Mouse (Mus musculus): ENCODE measurements around the gene Lman2. TPM values are rescaled to one million over a fixed set of nuclear protein-coding genes. Genes with fewer than 3 reads are reported as not detected.

Lman2 gene
- polyA plus RNA-seq, 1 experiment, result 81.4 TPM

GRCm38 (mm10) chr13:55319931-55320533, 42.6 kb downstream of the Lman2 start, which contains the start of gene Prelid1:
Gene Prelid1 (plus strand): TSS chr13:55320500.
- peaks cover 40% of the 10 kb centered on the region for H3K36me3 ChIP-seq (ENCODE audit: control insufficient read depth, insufficient read depth)
- TF ChIP-seq MYOD1 (IDR thresholded peaks at IDR 0.05; ENCODE audit: control insufficient read depth, insufficient read length, low read depth) (peak; percentile 41), MAX (IDR thresholded peaks at IDR 0.05) (no peak)

GRCm38 (mm10) chr13:55318351-55318750, 44.2 kb downstream of the Lman2 start:
- peaks cover 39% of the 10 kb centered on the region for H3K79me2 ChIP-seq (ENCODE audit: control insufficient read depth, insufficient read depth)
- H3ac ChIP-seq (ENCODE audit: control insufficient read depth, insufficient read length, low read depth), result no peak overlapping the region
- no peaks in the 10 kb centered on the region for H3K27me3 ChIP-seq (ENCODE audit: control insufficient read depth, insufficient read depth, insufficient read length)
- TF ChIP-seq MYOG (IDR thresholded peaks at IDR 0.05; ENCODE audit: control insufficient read depth, extremely low read depth, insufficient read length) (no peak), MAX (IDR thresholded peaks at IDR 0.05) (no peak), USF1 (IDR thresholded peaks at IDR 0.05; ENCODE audit: low read depth) (no peak), CTCF (IDR thresholded peaks at IDR 0.05; ENCODE audit: control insufficient read depth, insufficient read depth, insufficient read length) (no peak), CEBPB (IDR thresholded peaks at IDR 0.05; ENCODE audit: low read depth) (no peak), FOSL1 (IDR thresholded peaks at IDR 0.05; ENCODE audit: insufficient read depth, low read length, poor library complexity, severe bottlenecking) (no peak), MYOD1 (IDR thresholded peaks at IDR 0.05; ENCODE audit: control insufficient read depth, insufficient read length, low read depth) (no peak)
- peaks cover 41% of the 10 kb centered on the region for H3K36me3 ChIP-seq (ENCODE audit: control insufficient read depth, insufficient read depth)
- peaks cover 22% of the 10 kb centered on the region for H3K79me3 ChIP-seq (ENCODE audit: low read depth)
- no peak overlapping the region for H3K4me3 ChIP-seq (ENCODE audit: insufficient read depth, poor library complexity, severe bottlenecking)

More at GRCm38 (mm10) chr13:55319931-55320533, 42.6 kb downstream of the Lman2 start, which contains the start of gene Prelid1:
- H3K4me3 ChIP-seq (ENCODE audit: insufficient read depth, poor library complexity, severe bottlenecking), result peak within 1 kb of the TSS; percentile 92
- H3K79me3 ChIP-seq (ENCODE audit: low read depth), result peaks cover 30% of the 10 kb centered on the region
- peak within 1 kb of the TSS; percentile 92 for H3ac ChIP-seq (ENCODE audit: control insufficient read depth, insufficient read length, low read depth)
- no peaks in the 10 kb centered on the region for H3K27me3 ChIP-seq (ENCODE audit: control insufficient read depth, insufficient read depth, insufficient read length)
- H3K79me2 ChIP-seq (ENCODE audit: control insufficient read depth, insufficient read depth), result peaks cover 52% of the 10 kb centered on the region

- Histone ChIP-seq H3ac (ENCODE audit: control insufficient read depth, insufficient read length, low read depth) (no peak overlapping the region), H3K4me3 (ENCODE audit: insufficient read depth, poor library complexity, severe bottlenecking) (no peak overlapping the region), H3K36me3 (ENCODE audit: control insufficient read depth, insufficient read depth) (peaks cover 70% of the 10 kb centered on the region), H3K27me3 (ENCODE audit: control insufficient read depth, insufficient read depth, insufficient read length) (no peaks in the 10 kb centered on the region), H3K79me2 (ENCODE audit: control insufficient read depth, insufficient read depth) (peaks cover 5% of the 10 kb centered on the region), H3K79me3 (ENCODE audit: low read depth) (no peaks in the 10 kb centered on the region)
- TF ChIP-seq FOSL1 (IDR thresholded peaks at IDR 0.05; ENCODE audit: insufficient read depth, low read length, poor library complexity, severe bottlenecking) (no peak), MYOG (IDR thresholded peaks at IDR 0.05; ENCODE audit: control insufficient read depth, extremely low read depth, insufficient read length) (no peak), CEBPB (IDR thresholded peaks at IDR 0.05; ENCODE audit: low read depth) (no peak), MYOD1 (IDR thresholded peaks at IDR 0.05; ENCODE audit: control insufficient read depth, insufficient read length, low read depth) (no peak), MAX (IDR thresholded peaks at IDR 0.05) (no peak), USF1 (IDR thresholded peaks at IDR 0.05; ENCODE audit: low read depth) (no peak), CTCF (IDR thresholded peaks at IDR 0.05; ENCODE audit: control insufficient read depth, insufficient read depth, insufficient read length) (no peak)
Measured at GRCm38 (mm10) chr13:55314891-55315412, 47.6 kb downstream of the Lman2 start.

- Histone ChIP-seq H3K79me2 (ENCODE audit: control insufficient read depth, insufficient read depth) (no peaks in the 10 kb centered on the region), H3K36me3 (ENCODE audit: control insufficient read depth, insufficient read depth) (peaks cover 63% of the 10 kb centered on the region)
- TF ChIP-seq MYOG (IDR thresholded peaks at IDR 0.05; ENCODE audit: control insufficient read depth, extremely low read depth, insufficient read length), result no peak
- TF ChIP-seq FOSL1 (IDR thresholded peaks at IDR 0.05; ENCODE audit: insufficient read depth, low read length, poor library complexity, severe bottlenecking), result no peak
- TF ChIP-seq MAX (IDR thresholded peaks at IDR 0.05), result no peak
- no peak for TF ChIP-seq MYOD1 (IDR thresholded peaks at IDR 0.05; ENCODE audit: control insufficient read depth, insufficient read length, low read depth)
- no peak for TF ChIP-seq CEBPB (IDR thresholded peaks at IDR 0.05; ENCODE audit: low read depth)
- TF ChIP-seq USF1 (IDR thresholded peaks at IDR 0.05; ENCODE audit: low read depth), result no peak
- TF ChIP-seq CTCF (IDR thresholded peaks at IDR 0.05; ENCODE audit: control insufficient read depth, insufficient read depth, insufficient read length), result no peak
Measured at GRCm38 (mm10) chr13:55313051-55313450, 49.5 kb downstream of the Lman2 start.

GRCm38 (mm10) chr13:55312028-55312630, 50.5 kb downstream of the Lman2 start:
- Histone ChIP-seq H3K36me3 (ENCODE audit: control insufficient read depth, insufficient read depth) (peaks cover 63% of the 10 kb centered on the region), H3K79me2 (ENCODE audit: control insufficient read depth, insufficient read depth) (no peaks in the 10 kb centered on the region)
- TF ChIP-seq CTCF (IDR thresholded peaks at IDR 0.05; ENCODE audit: control insufficient read depth, insufficient read depth, insufficient read length), result no peak
- TF ChIP-seq USF1 (IDR thresholded peaks at IDR 0.05; ENCODE audit: low read depth), result no peak
- TF ChIP-seq MAX (IDR thresholded peaks at IDR 0.05), result no peak
- no peak for TF ChIP-seq MYOD1 (IDR thresholded peaks at IDR 0.05; ENCODE audit: control insufficient read depth, insufficient read length, low read depth)
- no peak for TF ChIP-seq FOSL1 (IDR thresholded peaks at IDR 0.05; ENCODE audit: insufficient read depth, low read length, poor library complexity, severe bottlenecking)
- TF ChIP-seq CEBPB (IDR thresholded peaks at IDR 0.05; ENCODE audit: low read depth), result no peak
- no peak for TF ChIP-seq MYOG (IDR thresholded peaks at IDR 0.05; ENCODE audit: control insufficient read depth, extremely low read depth, insufficient read length)

More at GRCm38 (mm10) chr13:55313051-55313450, 49.5 kb downstream of the Lman2 start:
- Histone ChIP-seq H3ac (ENCODE audit: control insufficient read depth, insufficient read length, low read depth) (no peak overlapping the region), H3K27me3 (ENCODE audit: control insufficient read depth, insufficient read depth, insufficient read length) (no peaks in the 10 kb centered on the region), H3K4me3 (ENCODE audit: insufficient read depth, poor library complexity, severe bottlenecking) (no peak overlapping the region), H3K79me3 (ENCODE audit: low read depth) (no peaks in the 10 kb centered on the region)

More at GRCm38 (mm10) chr13:55312028-55312630, 50.5 kb downstream of the Lman2 start:
- Histone ChIP-seq H3K27me3 (ENCODE audit: control insufficient read depth, insufficient read depth, insufficient read length) (no peaks in the 10 kb centered on the region), H3ac (ENCODE audit: control insufficient read depth, insufficient read length, low read depth) (no peak overlapping the region), H3K4me3 (ENCODE audit: insufficient read depth, poor library complexity, severe bottlenecking) (no peak overlapping the region), H3K79me3 (ENCODE audit: low read depth) (no peaks in the 10 kb centered on the region)

Measured in C2C12 (cell line).